Mouse (Mus musculus) liver, postnatal 0 days (tissue): ENCODE measurements around the gene U2surp.

Source experiments
- CTCF ChIP-seq: sonication (generic); IDR thresholded peaks from 2 replicates; pipeline ENCODE4 v1.5.1; 2016; ENCODE audit warnings: antibody characterized with exemption, low read depth
- EP300 ChIP-seq: IDR thresholded peaks from 2 replicates; pipeline ENCODE4 v1.6.1; 2016; ENCODE audit warnings: antibody characterized with exemption, low read depth, mild to moderate bottlenecking

GRCm38 (mm10) chr9:95542475-95542874, 30.7 kb upstream of the U2surp start:
- TF ChIP-seq CTCF = no peak
- TF ChIP-seq EP300 = peak; percentile 58
